Mouse (Mus musculus): Measurements from ENCODE around the gene Kcnmb4.

The Kcnmb4 gene

GRCm38 (mm10) chr10:116450621-116451020, 23.1 kb downstream of the Kcnmb4 start:
- no peak for DNase-seq

GRCm38 (mm10) chr10:116448166-116448565, 25.5 kb downstream of the Kcnmb4 start:
- DNase-seq: no peak

- DNase-seq: no peak
Measured at GRCm38 (mm10) chr10:116447176-116447575, 26.5 kb downstream of the Kcnmb4 start.

GRCm38 (mm10) chr10:116446040-116446439, 27.6 kb downstream of the Kcnmb4 start:
- DNase-seq: no peak

GRCm38 (mm10) chr10:116444826-116445225, 28.9 kb downstream of the Kcnmb4 start:
- DNase-seq: no peak

GRCm38 (mm10) chr10:116444371-116444770, 29.3 kb downstream of the Kcnmb4 start:
- no peak for DNase-seq

- DNase-seq: no peak
Measured at GRCm38 (mm10) chr10:116440946-116441345, 32.7 kb downstream of the Kcnmb4 start.

- DNase-seq: no peak
Measured at GRCm38 (mm10) chr10:116440088-116440487, 33.6 kb downstream of the Kcnmb4 start.

GRCm38 (mm10) chr10:116435455-116435854, 38.2 kb downstream of the Kcnmb4 start:
- no peak for DNase-seq

- DNase-seq: no peak
Measured at GRCm38 (mm10) chr10:116432421-116432820, 41.3 kb downstream of the Kcnmb4 start.

GRCm38 (mm10) chr10:116428026-116428780, 45.5 kb downstream of the Kcnmb4 start:
- DNase-seq: no peak

GRCm38 (mm10) chr10:116426176-116426575, 47.5 kb downstream of the Kcnmb4 start:
- no peak for DNase-seq

- DNase-seq: no peak
Measured at GRCm38 (mm10) chr10:116424921-116425320, 48.8 kb downstream of the Kcnmb4 start.

GRCm38 (mm10) chr10:116422551-116422950, 51.1 kb downstream of the Kcnmb4 start:
- no peak for DNase-seq

GRCm38 (mm10) chr10:116420976-116421375, 52.7 kb downstream of the Kcnmb4 start:
- DNase-seq: no peak

GRCm38 (mm10) chr10:116418121-116418726, 55.5 kb downstream of the Kcnmb4 start:
- DNase-seq: no peak

GRCm38 (mm10) chr10:116416726-116417125, 57.0 kb downstream of the Kcnmb4 start:
- no peak for DNase-seq

GRCm38 (mm10) chr10:116416142-116416541, 57.5 kb downstream of the Kcnmb4 start:
- DNase-seq: no peak

GRCm38 (mm10) chr10:116410826-116411225, 62.9 kb downstream of the Kcnmb4 start:
- DNase-seq: no peak

GRCm38 (mm10) chr10:116407684-116408359, 65.9 kb downstream of the Kcnmb4 start:
- no peak for DNase-seq

- DNase-seq: no peak
Measured at GRCm38 (mm10) chr10:116405011-116405410, 68.7 kb downstream of the Kcnmb4 start.

GRCm38 (mm10) chr10:116403679-116404078, 70.0 kb downstream of the Kcnmb4 start:
- no peak for DNase-seq

GRCm38 (mm10) chr10:116402742-116403425, 70.8 kb downstream of the Kcnmb4 start:
- DNase-seq: no peak

All from lung, adult 18-20 months (tissue).